Mouse (Mus musculus) layer of hippocampus, postnatal 10 days (tissue): ENCODE results near the gene Cwf19l2. TPM values are rescaled to one million over a fixed set of nuclear protein-coding genes. Genes with fewer than 3 reads are reported as not detected.
A peak's percentile ranks its signal among the peaks of the same experiment; 100 is the strongest.
"Not testable (repeated sequence)": the region's sequence is repeated elsewhere in the genome, so short reads cannot be mapped to it uniquely, and the experiment has no call there.

Experiments used
- DNase-seq, 2 experiments: peaks; one replicate each; pipeline ENCODE4 v3.0.0; 2021; ENCODE audit warnings: low spot score in 2 of 2
- long read RNA-seq: library from polyadenylated mRNA; stranded (forward); transcript quantifications from one replicate; pipeline ENCODE4 v2.0.0, GENCODE M21; 2023
- total RNA-seq, 2 experiments: library from RNA; stranded (reverse); gene quantifications; 2 replicates each; pipeline ENCODE4 v1.2.3; 2021

The Cwf19l2 gene
- total RNA-seq: 10 to 100 TPM; 18.2 to 20.5 TPM
- long read RNA-seq, full-length matches to known transcripts: 10 of 17 reads
- long read RNA-seq, partial matches to known transcripts: 1 of 17 reads
- long read RNA-seq, other reads (novel, unspliced or antisense): 6 of 17 reads

- peak; percentile 75 to 80 for DNase-seq
Observed at GRCm38 (mm10) chr9:3403251-3404208, at the start of gene Cwf19l2. Cwf19l2 (plus strand) TSS chr9:3403592.

DNA sequence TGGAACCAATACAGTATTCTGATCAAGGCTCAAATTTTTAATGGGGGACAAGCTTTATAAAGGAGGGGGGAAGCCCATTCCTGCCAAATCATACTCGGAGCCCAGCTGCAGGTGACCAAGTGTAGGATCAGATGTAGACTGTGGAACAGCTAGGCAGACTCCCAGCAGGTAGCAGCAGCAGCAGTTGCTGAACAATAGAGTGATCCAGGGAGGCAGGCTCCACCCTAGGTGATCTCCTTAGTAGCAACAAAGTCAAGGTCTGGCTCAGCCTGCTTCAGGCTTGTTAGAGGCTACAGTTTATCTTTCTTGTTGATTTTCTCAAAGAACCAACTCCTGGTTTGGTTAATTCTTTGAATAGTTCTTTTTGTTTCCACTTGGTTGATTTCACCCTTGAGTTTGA lies 27.1 kb upstream of the Cwf19l2 start:
- not testable (repeated sequence) for DNase-seq

GRCm38 (mm10) chr9:3404372-3404771 lies 980 bp downstream of the Cwf19l2 start:
- DNase-seq: peak; percentile 16 to 27

DNA sequence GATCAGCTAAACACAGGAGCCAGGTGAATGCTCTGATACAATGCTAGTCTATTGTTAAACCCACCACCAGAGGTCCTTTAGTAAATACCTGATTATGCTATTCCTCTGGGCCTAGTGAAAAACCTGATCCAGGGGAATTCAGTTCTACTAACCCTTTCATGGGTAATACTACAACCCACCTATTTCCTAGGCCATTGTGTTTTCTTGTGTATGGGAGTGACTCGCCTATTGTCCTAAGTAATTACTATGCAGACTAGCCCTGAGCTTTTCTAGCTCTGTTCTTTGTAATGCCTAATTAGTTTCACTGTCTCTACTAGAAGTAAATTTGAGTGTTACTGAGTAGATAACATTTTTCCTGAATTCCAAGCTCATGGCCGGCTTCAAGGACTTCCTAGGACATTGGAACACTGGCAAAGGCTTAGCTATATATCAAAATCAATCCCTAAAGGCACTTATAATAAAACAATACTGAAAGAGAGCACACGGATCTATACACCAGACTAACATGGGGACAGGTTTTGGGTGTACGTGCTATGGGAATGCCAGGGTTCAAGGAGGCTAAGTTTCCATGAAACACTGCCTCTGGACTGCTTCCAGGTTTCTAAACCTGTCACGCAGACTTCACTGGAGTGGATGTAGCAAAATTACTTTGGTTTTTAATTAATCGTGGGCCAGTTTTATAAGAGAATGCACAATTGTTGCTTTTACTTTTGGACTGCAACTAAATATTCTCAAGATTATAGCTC lies 36.3 kb downstream of the Cwf19l2 start:
- DNase-seq: not testable (repeated sequence)

GRCm38 (mm10) chr9:3471897-3472296 lies 68.5 kb downstream of the Cwf19l2 start:
- DNase-seq: no peak

DNA sequence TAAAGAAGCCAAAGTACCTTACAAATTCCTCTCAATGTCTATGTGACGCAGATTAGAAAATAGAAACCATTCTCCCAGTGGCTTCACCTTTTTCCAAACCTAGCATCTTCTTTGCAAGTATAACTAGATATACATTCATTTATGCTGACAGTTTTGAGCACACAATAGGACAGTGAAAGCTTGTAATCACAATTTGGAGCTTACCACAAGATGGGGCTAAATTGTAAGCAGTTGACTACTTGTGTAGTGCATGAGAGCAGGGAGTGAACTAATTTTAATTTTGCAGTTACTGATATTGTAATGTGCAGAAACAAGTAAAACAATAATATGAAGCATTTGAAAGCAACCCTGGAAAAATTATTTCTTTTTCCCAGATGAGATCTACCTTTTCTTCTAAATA lies 115.3 kb downstream of the Cwf19l2 start:
- DNase-seq: no peak

DNA sequence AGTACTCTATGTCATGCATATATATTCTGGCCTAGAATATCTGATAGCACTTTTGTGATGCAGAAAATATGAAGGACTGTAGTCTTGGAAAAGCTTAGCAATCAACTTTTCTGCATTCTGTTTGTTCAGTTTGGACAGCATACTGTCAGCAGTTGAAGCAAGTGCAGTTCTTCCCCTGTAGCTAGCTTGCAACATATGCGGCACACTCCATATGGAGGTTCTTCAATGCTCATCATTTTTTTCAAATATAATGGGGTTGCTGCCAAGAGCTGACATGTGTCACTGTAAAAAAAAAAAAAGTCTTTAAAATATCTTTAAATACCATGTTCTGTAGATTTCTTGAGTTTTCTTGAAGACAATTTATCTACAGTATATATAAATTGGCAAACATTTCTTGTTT lies 115.8 kb downstream of the Cwf19l2 start:
- no peak for DNase-seq

- no peak for DNase-seq
Observed at GRCm38 (mm10) chr9:3521031-3521430, 117.6 kb downstream of the Cwf19l2 start.

Other genes starting within 250 kb of the Cwf19l2 start
- gene Alkbh8, start 68.5 kb upstream of the Cwf19l2 start, total RNA-seq: 10 to 100 TPM; 41.9 to 47.6 TPM
- gene Gucy1a2, start 129.2 kb downstream of the Cwf19l2 start, total RNA-seq: 10 to 100 TPM; 64.4 to 65.4 TPM